Mouse (Mus musculus) forebrain, embryonic 16.5 days (tissue): ENCODE results near the gene Il1r1. TPM values are rescaled to one million over a fixed set of nuclear protein-coding genes. Genes with fewer than 3 reads are reported as not detected.
"Not testable (repeated sequence)": the region's sequence is repeated elsewhere in the genome, so short reads cannot be mapped to it uniquely, and the experiment has no call there.

Source experiments
- ATAC-seq: fragments of 200-750 bp; cut with Nextera tagmentation; 2 replicates; pipeline ENCODE4 v1.8.0; 2017; ENCODE audit warnings: mild to moderate bottlenecking, moderate library complexity
- H3K27ac ChIP-seq: fragments of 300-500 bp; sonication (generic); 2 replicates; pipeline ENCODE4 v1.5.1; 2014; ENCODE audit warnings: low read length, control low read depth
- H3K27me3 ChIP-seq: fragments of 300-500 bp; sonication (generic); replicated peaks from 2 replicates; pipeline ENCODE4 v1.6.1; 2014; ENCODE audit warnings: low read length; ENCODE audit not compliant: control insufficient read depth, insufficient read depth
- H3K36me3 ChIP-seq: fragments of 300-500 bp; sonication (generic); 2 replicates; pipeline ENCODE4 v1.6.1; 2014; ENCODE audit not compliant: control insufficient read depth, insufficient read depth
- H3K4me1 ChIP-seq: fragments of 300-500 bp; sonication (generic); replicated peaks from 2 replicates; pipeline ENCODE4 v1.6.1; 2014; ENCODE audit warnings: low read length; ENCODE audit not compliant: control insufficient read depth, insufficient read depth
- H3K4me2 ChIP-seq: fragments of 300-500 bp; sonication (generic); 2 replicates; pipeline ENCODE4 v1.6.1; 2014; ENCODE audit warnings: mild to moderate bottlenecking, low read length, control low read depth
- H3K4me3 ChIP-seq: fragments of 300-500 bp; sonication (generic); replicated peaks from 2 replicates; pipeline ENCODE4 v1.5.1; 2014; ENCODE audit warnings: mild to moderate bottlenecking, low read length, control low read depth
- H3K9ac ChIP-seq: fragments of 300-500 bp; sonication (generic); replicated peaks from 2 replicates; pipeline ENCODE4 v1.6.1; 2014; ENCODE audit warnings: low read depth, low read length, control low read depth
- H3K9me3 ChIP-seq: fragments of 300-500 bp; sonication (generic); 2 replicates; pipeline ENCODE4 v1.6.1; 2016; ENCODE audit warnings: low read length; ENCODE audit not compliant: control insufficient read depth
- WGBS: fragments of 180-500 bp; shearing (Covaris S2); extraction: QIAGEN DNeasy Blood & Tissue Kit; methylation state at CpG from one replicate; pipeline ENCODE4 v1.1.7; 2014; 5-methylcytosine and 5-hydroxymethylcytosine counted together
- polyA plus RNA-seq: library from polyadenylated mRNA; unstranded; fragments of >200 nt; fragmentation: Nextera tagmentation; extraction: Ambion mirVana; gene quantifications from 2 replicates; pipeline ENCODE4 v1.2.1, GENCODE M21; 2015

The Il1r1 gene
- polyA plus RNA-seq, 1 experiment from 2014 or later: 0.44 TPM

GRCm38 (mm10) chr1:40290489-40291255 is 65.8 kb downstream of the Il1r1 start:
- 78% methylated on average over 12 of the region's 12 CpGs for WGBS
- no peak for ATAC-seq

GRCm38 (mm10) chr1:40292231-40292630 is 67.4 kb downstream of the Il1r1 start:
- no peak overlapping the region for H3K4me2 ChIP-seq
- H3K4me1 ChIP-seq: no peaks in the 10 kb centered on the region
- H3K9ac ChIP-seq: no peak overlapping the region
- no peaks in the 10 kb centered on the region for H3K27me3 ChIP-seq
- H3K36me3 ChIP-seq: no peaks in the 10 kb centered on the region
- 95% methylated on average over 2 of the region's 2 CpGs for WGBS
- H3K27ac ChIP-seq: no peak overlapping the region
- ATAC-seq: no peak
- H3K9me3 ChIP-seq: no peaks in the 10 kb centered on the region
- no peak overlapping the region for H3K4me3 ChIP-seq

More at GRCm38 (mm10) chr1:40290489-40291255, 65.8 kb downstream of the Il1r1 start:
- Histone ChIP-seq H3K4me1 (no peaks in the 10 kb centered on the region), H3K9me3 (no peaks in the 10 kb centered on the region), H3K36me3 (no peaks in the 10 kb centered on the region), H3K9ac (no peak overlapping the region), H3K4me3 (no peak overlapping the region), H3K4me2 (no peak overlapping the region), H3K27ac (no peak overlapping the region), H3K27me3 (no peaks in the 10 kb centered on the region)

- no peak overlapping the region for H3K9ac ChIP-seq
- H3K27ac ChIP-seq: no peak overlapping the region
- H3K36me3 ChIP-seq: no peaks in the 10 kb centered on the region
- no peak overlapping the region for H3K4me3 ChIP-seq
- H3K9me3 ChIP-seq: no peaks in the 10 kb centered on the region
- 92% methylated on average over 7 of the region's 7 CpGs for WGBS
- no peaks in the 10 kb centered on the region for H3K4me1 ChIP-seq
- ATAC-seq: no peak
- H3K27me3 ChIP-seq: no peaks in the 10 kb centered on the region
- no peak overlapping the region for H3K4me2 ChIP-seq
Measured at GRCm38 (mm10) chr1:40293891-40294290, 69.0 kb downstream of the Il1r1 start.

GRCm38 (mm10) chr1:40294824-40295223 is 69.9 kb downstream of the Il1r1 start:
- H3K27ac ChIP-seq: no peak overlapping the region
- no peak overlapping the region for H3K4me3 ChIP-seq
- no peaks in the 10 kb centered on the region for H3K36me3 ChIP-seq
- H3K9ac ChIP-seq: no peak overlapping the region
- no peak overlapping the region for H3K4me2 ChIP-seq
- no peak for ATAC-seq
- no peaks in the 10 kb centered on the region for H3K27me3 ChIP-seq
- no peaks in the 10 kb centered on the region for H3K4me1 ChIP-seq
- H3K9me3 ChIP-seq: no peaks in the 10 kb centered on the region
- 91% methylated on average over 9 of the region's 9 CpGs for WGBS

- 84% methylated on average over 2 of the region's 2 CpGs for WGBS
- no peak overlapping the region for H3K4me2 ChIP-seq
- H3K36me3 ChIP-seq: no peaks in the 10 kb centered on the region
Measured at GRCm38 (mm10) chr1:40298053-40298452, 73.2 kb downstream of the Il1r1 start.

GRCm38 (mm10) chr1:40303179-40303866 is 78.4 kb downstream of the Il1r1 start:
- no peak overlapping the region for H3K27ac ChIP-seq
- no peaks in the 10 kb centered on the region for H3K27me3 ChIP-seq
- H3K9me3 ChIP-seq: no peaks in the 10 kb centered on the region
- no peak for ATAC-seq
- no peaks in the 10 kb centered on the region for H3K4me1 ChIP-seq
- 56% methylated on average over 7 of the region's 7 CpGs for WGBS
- H3K36me3 ChIP-seq: no peaks in the 10 kb centered on the region
- no peak overlapping the region for H3K4me3 ChIP-seq
- no peak overlapping the region for H3K4me2 ChIP-seq
- no peak overlapping the region for H3K9ac ChIP-seq

More at GRCm38 (mm10) chr1:40298053-40298452, 73.2 kb downstream of the Il1r1 start:
- Histone ChIP-seq H3K4me3 (no peak overlapping the region), H3K9me3 (no peaks in the 10 kb centered on the region), H3K27ac (no peak overlapping the region), H3K4me1 (no peaks in the 10 kb centered on the region), H3K27me3 (no peaks in the 10 kb centered on the region), H3K9ac (no peak overlapping the region)
- no peak for ATAC-seq

GRCm38 (mm10) chr1:40304321-40304720 is 79.4 kb downstream of the Il1r1 start:
- H3K27ac ChIP-seq, H3K4me2 ChIP-seq, H3K4me1 ChIP-seq, H3K9me3 ChIP-seq, ATAC-seq, H3K27me3 ChIP-seq, H3K36me3 ChIP-seq, H3K9ac ChIP-seq, H3K4me3 ChIP-seq: not testable (repeated sequence)
- WGBS: 67% methylated on average over 4 of the region's 4 CpGs

- no peak for ATAC-seq
- Histone ChIP-seq H3K4me2 (no peak overlapping the region), H3K9ac (no peak overlapping the region), H3K9me3 (no peaks in the 10 kb centered on the region), H3K36me3 (no peaks in the 10 kb centered on the region), H3K4me1 (no peaks in the 10 kb centered on the region), H3K27ac (no peak overlapping the region), H3K27me3 (no peaks in the 10 kb centered on the region), H3K4me3 (no peak overlapping the region)
- WGBS: 79% methylated on average over 2 of the region's 2 CpGs
Measured at GRCm38 (mm10) chr1:40306111-40306510, 81.2 kb downstream of the Il1r1 start.

- WGBS: 91% methylated on average over 3 of the region's 3 CpGs
Measured at GRCm38 (mm10) chr1:40311123-40311522, 86.2 kb downstream of the Il1r1 start.

More at GRCm38 (mm10) chr1:40311123-40311522, 86.2 kb downstream of the Il1r1 start:
- no peaks in the 10 kb centered on the region for H3K9me3 ChIP-seq
- H3K4me1 ChIP-seq: no peaks in the 10 kb centered on the region
- no peak overlapping the region for H3K4me2 ChIP-seq
- no peaks in the 10 kb centered on the region for H3K36me3 ChIP-seq
- H3K27me3 ChIP-seq: no peaks in the 10 kb centered on the region
- H3K9ac ChIP-seq: no peak overlapping the region
- H3K4me3 ChIP-seq: no peak overlapping the region
- H3K27ac ChIP-seq: no peak overlapping the region
- no peak for ATAC-seq
